Mouse (Mus musculus) heart, postnatal 0 days (tissue): ENCODE measurements at regions not wholly inside any gene's neighbourhood (a gene's known extent, or its start where the extent isn't known, plus 50 kb on each side); places are given as distances from the start of the nearest gene placed in this dataset.

ENCODE experiments used
- ATAC-seq: fragments of 200-750 bp; cut with Nextera tagmentation; 2 replicates; pipeline ENCODE4 v1.8.0; 2017; ENCODE audit warnings: low read depth, moderate number of reproducible peaks, moderate library complexity; ENCODE audit not compliant: insufficient read depth
- DNase-seq: peaks from one replicate; pipeline ENCODE4 v3.0.0-alpha.2; 2016; ENCODE audit warnings: low spot score
- H3K27ac ChIP-seq: fragments of 300-500 bp; sonication (generic); 2 replicates; pipeline ENCODE4 v1.5.1; 2014; ENCODE audit warnings: low read depth, mild to moderate bottlenecking
- H3K27me3 ChIP-seq: fragments of 300-500 bp; sonication (generic); 2 replicates; pipeline ENCODE4 v1.6.1; 2014; ENCODE audit warnings: low read length, mixed read lengths; ENCODE audit not compliant: control insufficient read depth, insufficient read depth
- H3K36me3 ChIP-seq: fragments of 300-500 bp; sonication (generic); replicated peaks from 2 replicates; pipeline ENCODE4 v1.6.1; 2014; ENCODE audit warnings: low read length, mixed read lengths; ENCODE audit not compliant: control insufficient read depth, insufficient read depth
- H3K4me1 ChIP-seq: fragments of 300-500 bp; sonication (generic); 2 replicates; pipeline ENCODE4 v1.6.1; 2014; ENCODE audit warnings: antibody characterized with exemption; ENCODE audit not compliant: control insufficient read depth, insufficient read depth
- H3K4me2 ChIP-seq: fragments of 300-500 bp; sonication (generic); 2 replicates; pipeline ENCODE4 v1.6.1; 2014; ENCODE audit warnings: low read depth, mild to moderate bottlenecking, low read length, moderate library complexity
- H3K4me3 ChIP-seq: fragments of 300-500 bp; sonication (generic); 2 replicates; pipeline ENCODE4 v1.5.1; 2014; ENCODE audit warnings: low read depth, low read length
- H3K9ac ChIP-seq: fragments of 300-500 bp; sonication (generic); replicated peaks from 2 replicates; pipeline ENCODE4 v1.6.1; 2014; ENCODE audit warnings: low read depth, low read length, mixed read lengths
- H3K9me3 ChIP-seq: fragments of 300-500 bp; sonication (generic); replicated peaks from 2 replicates; pipeline ENCODE4 v1.6.1; 2016; ENCODE audit warnings: low read length; ENCODE audit not compliant: control insufficient read depth
- CTCF ChIP-seq: IDR thresholded peaks from 2 replicates; pipeline ENCODE4 v1.5.1; 2016; ENCODE audit warnings: antibody characterized with exemption, control low read depth, low read depth
- EP300 ChIP-seq: IDR thresholded peaks from 2 replicates; pipeline ENCODE4 v1.6.1; 2016; ENCODE audit warnings: antibody characterized with exemption, low read depth
- WGBS: fragments of 180-500 bp; shearing (Covaris S2); extraction: QIAGEN DNeasy Blood & Tissue Kit; methylation state at CpG from one replicate; pipeline ENCODE4 v1.1.7; 2014; 5-methylcytosine and 5-hydroxymethylcytosine counted together

DNA sequence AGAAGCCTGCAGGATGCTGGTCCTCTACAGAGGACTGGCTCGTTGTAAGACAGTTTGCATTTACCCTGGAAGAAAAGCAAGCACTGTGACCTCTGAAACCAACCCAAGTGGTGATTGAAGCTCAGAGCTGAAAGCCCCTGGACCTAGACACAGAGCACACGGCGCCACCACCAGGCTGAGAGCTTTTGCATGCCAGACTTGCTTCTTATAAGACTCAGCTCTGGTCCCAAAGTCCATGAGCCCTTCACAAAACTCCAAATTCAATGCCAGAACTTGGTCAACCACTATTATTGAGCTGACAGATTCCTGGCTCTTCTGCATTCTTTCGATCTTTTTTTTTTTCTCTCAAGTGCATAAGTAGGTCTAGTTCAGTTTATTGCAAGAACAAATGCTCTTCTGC, 164.6 kb upstream of the Sfrp2 start:
- H3K36me3 ChIP-seq: no peaks in the 10 kb centered on the region
- H3K9ac ChIP-seq: no peak overlapping the region
- WGBS: 73% methylated on average over 4 of the region's 4 CpGs
- ATAC-seq (no peak), DNase-seq (peak; percentile 10)
- H3K27me3 ChIP-seq: no peaks in the 10 kb centered on the region
- no peak overlapping the region for H3K4me2 ChIP-seq
- H3K27ac ChIP-seq: no peak overlapping the region
- H3K9me3 ChIP-seq: no peaks in the 10 kb centered on the region
- no peaks in the 10 kb centered on the region for H3K4me1 ChIP-seq
- H3K4me3 ChIP-seq: no peak overlapping the region
- TF ChIP-seq EP300: no peak
- peak; percentile 27; the same call in 1 of the 2 replicates for TF ChIP-seq CTCF

DNA sequence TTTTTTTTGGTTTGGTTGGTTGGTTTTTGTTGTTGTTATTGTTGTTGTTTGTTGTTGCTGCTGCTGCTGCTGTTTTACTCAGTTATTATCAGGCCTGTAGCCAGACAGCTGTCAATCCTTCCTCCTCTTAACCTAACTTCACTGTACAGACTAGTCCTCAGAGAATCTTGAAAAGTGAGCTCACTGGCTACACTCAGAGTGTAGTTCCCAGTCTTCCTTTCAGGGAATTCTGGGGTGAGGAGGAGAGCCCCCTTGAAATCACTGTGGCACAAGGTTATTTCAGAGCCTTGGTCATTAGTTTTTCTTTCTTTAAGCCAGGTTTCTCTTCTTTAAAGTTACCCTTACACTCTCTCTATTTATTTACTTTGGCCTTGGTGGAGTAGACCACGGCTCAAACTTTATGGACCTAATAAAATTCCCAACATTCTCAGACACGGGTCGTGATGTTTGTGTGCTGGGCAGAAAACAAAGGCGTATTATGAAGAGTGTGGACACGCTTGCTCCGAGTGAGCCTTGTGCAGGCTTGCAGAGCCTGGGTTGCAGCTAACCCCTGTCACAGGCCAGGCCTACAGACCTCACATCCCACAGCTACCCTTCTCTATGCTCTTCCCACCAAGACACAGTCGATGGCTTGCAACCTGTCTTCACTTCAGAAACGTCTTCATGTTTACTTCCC, 156.9 kb upstream of the Sfrp2 start:
- 65% methylated on average over 8 of the region's 8 CpGs for WGBS
- Histone ChIP-seq H3K9ac (no peak overlapping the region), H3K4me3 (no peak overlapping the region), H3K36me3 (no peaks in the 10 kb centered on the region), H3K4me1 (no peaks in the 10 kb centered on the region), H3K27me3 (no peaks in the 10 kb centered on the region), H3K9me3 (no peaks in the 10 kb centered on the region), H3K4me2 (no peak overlapping the region), H3K27ac (no peak overlapping the region)
- DNase-seq: no peak
- TF ChIP-seq CTCF: no peak
- ATAC-seq: no peak

DNA sequence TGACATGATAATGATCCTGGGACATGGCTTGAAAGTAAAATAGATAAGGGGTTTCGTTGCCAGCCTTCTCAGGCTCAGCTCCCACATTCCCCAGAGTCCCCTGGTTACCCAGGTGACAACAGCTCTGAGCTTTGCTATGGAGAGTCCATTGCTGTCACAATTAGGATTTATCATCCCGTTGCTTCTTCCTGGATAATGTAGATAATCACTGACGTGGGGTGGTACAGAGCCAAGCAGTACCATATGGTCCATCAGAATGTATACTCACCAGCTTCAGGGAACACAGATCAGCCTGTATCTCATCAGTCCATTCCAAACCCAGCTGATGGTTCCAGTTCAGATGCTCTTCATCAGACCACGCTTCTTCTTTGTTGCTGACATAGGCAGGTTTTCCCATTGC, 145.7 kb upstream of the Sfrp2 start:
- Histone ChIP-seq H3K4me1 (no peaks in the 10 kb centered on the region), H3K4me3 (no peak overlapping the region), H3K27ac (no peak overlapping the region), H3K9ac (no peak overlapping the region), H3K36me3 (no peaks in the 10 kb centered on the region), H3K4me2 (no peak overlapping the region), H3K27me3 (no peaks in the 10 kb centered on the region), H3K9me3 (no peaks in the 10 kb centered on the region)
- no peak for TF ChIP-seq EP300
- TF ChIP-seq CTCF: no peak
- ATAC-seq: no peak
- no peak for DNase-seq
- WGBS: 62% methylated on average over 4 of the region's 4 CpGs

DNA sequence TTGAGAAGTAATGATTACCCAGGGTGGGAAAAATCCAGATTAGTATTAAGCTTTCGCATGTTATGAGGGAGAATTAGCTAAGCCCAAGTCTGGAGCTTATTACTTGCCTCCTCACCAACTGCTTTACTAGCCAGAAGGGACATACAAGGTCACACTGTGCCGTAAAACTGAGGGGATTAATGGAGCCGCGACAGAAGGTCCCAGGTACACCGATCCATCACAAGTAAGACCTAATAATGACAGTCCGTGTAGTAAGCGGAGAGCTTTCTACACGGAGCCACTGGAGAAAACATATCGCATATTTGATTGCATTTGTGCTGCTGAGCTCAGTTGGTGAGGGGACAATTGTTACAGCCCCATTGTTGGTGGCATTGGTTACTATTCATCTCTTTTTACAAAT, 133.1 kb upstream of the Sfrp2 start:
- ATAC-seq (no peak), DNase-seq (no peak)
- Histone ChIP-seq H3K4me2 (no peak overlapping the region), H3K36me3 (no peaks in the 10 kb centered on the region), H3K27ac (no peak overlapping the region), H3K4me1 (no peaks in the 10 kb centered on the region), H3K4me3 (no peak overlapping the region), H3K9ac (no peak overlapping the region), H3K9me3 (no peaks in the 10 kb centered on the region), H3K27me3 (no peaks in the 10 kb centered on the region)
- 86% methylated on average over 9 of the region's 9 CpGs for WGBS
- no peak for TF ChIP-seq CTCF
- TF ChIP-seq EP300: no peak

DNA sequence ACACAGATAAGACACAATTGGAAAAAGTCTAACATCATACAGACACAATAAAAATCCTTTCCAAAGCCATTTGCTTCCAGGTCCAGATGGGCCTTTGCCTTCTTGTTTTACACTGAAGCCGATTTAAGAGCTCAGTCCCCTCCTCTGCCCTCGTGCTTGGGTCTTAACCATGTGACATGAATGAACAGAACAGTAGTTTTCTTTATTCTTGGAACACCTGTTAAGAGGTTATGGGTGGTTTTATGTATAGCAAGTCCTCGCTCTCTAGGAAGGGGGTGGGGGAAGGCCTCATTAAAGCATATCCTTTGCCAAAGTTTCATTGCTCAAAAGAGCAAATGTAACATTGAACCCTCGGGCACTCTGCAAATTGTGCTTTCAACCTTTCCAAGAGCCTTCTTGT, 125.7 kb upstream of the Sfrp2 start:
- no peaks in the 10 kb centered on the region for H3K36me3 ChIP-seq
- no peak for ATAC-seq
- no peak overlapping the region for H3K4me3 ChIP-seq
- no peak overlapping the region for H3K9ac ChIP-seq
- no peak for DNase-seq
- no peaks in the 10 kb centered on the region for H3K27me3 ChIP-seq
- no peaks in the 10 kb centered on the region for H3K9me3 ChIP-seq
- no peak overlapping the region for H3K4me2 ChIP-seq
- H3K4me1 ChIP-seq: no peaks in the 10 kb centered on the region
- H3K27ac ChIP-seq: no peak overlapping the region
- TF ChIP-seq CTCF (no peak), EP300 (no peak)
- WGBS: 62% methylated on average over 4 of the region's 4 CpGs

DNA sequence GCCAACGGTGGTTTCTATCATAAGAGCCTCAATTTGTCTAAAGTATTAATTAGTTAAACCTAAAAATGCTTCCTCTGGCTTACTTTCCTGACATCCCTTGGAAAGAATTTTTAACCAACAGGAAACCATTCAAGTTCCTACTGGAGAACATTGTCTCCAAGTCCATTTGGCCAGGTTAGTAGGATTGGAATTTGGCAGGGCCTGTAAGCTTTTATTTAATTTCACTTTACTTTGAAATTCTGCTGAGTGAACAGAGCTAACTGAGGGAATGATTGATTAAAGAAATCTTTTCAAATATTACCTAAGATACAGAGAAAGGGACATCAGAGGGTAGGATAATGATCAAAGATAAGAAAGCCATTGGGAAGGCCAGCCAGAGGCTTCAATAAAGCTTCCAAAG, 102.4 kb upstream of the Sfrp2 start:
- Histone ChIP-seq H3K4me2 (no peak overlapping the region), H3K27ac (no peak overlapping the region), H3K4me3 (no peak overlapping the region), H3K4me1 (no peaks in the 10 kb centered on the region), H3K36me3 (no peaks in the 10 kb centered on the region), H3K9me3 (no peaks in the 10 kb centered on the region), H3K27me3 (no peaks in the 10 kb centered on the region), H3K9ac (no peak overlapping the region)
- DNase-seq (no peak), ATAC-seq (no peak)
- WGBS: 89% methylated on average over 1 of the region's 1 CpGs
- TF ChIP-seq CTCF: no peak
- TF ChIP-seq EP300: no peak
